Mouse (Mus musculus): ENCODE results near the gene Ppp1r36.

Ppp1r36 gene

DNA sequence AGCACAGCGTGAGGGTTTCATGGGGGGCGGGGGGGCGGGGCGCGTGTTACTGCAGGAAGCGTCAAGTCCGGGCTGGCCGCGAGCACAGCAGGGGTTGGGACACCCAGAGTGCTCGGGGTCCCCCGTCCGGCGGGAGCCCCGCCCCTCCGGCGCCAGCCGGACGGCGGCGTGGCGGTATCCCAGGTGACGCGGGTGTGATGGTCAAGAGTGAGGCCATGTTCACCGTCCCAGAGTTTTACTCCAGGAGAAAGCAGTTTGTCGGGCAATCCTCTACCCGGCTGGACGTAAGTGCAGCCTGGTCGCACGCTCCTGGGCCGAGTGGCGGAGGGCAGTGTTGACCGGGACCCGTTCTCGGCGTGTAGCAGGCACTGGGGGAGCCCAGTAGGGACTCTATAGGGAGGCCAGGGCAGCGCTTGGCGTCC, at the start of gene Ppp1r36:
TSS of gene Ppp1r36 (plus strand) at position 106 of the 422 bp plus-strand sequence.
- no peak for DNase-seq (ENCODE audit: low spot score in 2 of 2)

DNA sequence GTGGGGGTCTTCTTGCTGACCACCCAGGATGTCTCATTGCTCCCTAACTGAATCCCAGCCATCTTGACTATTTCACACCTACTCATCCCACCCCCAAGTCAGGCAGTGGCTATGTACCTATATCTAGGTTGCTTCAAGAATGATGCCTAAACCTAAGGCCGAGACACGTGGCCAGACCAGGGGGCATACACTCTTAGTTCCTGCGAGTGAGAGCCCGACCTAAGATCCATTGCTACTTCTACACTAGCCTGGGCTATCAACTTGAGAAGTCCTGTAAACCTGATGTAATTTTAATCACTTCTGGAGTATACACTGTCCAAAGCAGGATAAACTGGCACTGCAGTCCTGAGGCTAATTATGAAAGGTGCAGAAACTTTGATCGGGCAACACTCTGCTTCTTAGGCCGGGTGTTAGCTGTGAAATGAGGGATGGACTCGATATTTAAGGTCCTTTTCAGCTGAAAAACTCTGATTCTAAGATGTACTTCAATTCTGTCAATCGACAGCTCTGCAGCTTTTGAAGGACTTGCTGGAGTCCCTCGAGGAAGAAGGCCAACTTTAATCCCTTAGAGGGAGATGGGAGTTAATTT, 49.0 kb upstream of the Ppp1r36 start:
- no peak for DNase-seq (ENCODE audit: low spot score in 2 of 2)

DNA sequence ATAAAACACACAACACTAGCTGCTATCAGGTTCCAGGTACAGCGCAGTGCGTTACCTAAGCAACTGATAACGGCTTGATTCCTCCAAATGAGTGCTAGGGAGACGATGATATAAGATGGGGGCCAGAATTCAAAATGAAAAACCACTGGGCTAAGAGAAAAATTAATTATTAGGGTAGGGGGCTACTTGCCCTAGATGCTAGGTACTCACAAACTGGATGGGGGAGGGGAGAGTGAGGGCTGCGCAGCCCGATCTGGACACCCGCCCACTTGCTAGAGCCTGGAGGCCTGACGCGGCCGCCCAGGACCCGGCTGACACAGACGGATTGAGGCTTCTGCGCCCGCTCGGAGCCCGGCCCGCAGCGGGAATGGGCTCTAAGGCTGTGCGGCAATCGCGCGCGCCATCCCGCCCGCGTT, 48.5 kb upstream of the Ppp1r36 start:
- DNase-seq (ENCODE audit: low spot score in 2 of 2), result no peak

DNA sequence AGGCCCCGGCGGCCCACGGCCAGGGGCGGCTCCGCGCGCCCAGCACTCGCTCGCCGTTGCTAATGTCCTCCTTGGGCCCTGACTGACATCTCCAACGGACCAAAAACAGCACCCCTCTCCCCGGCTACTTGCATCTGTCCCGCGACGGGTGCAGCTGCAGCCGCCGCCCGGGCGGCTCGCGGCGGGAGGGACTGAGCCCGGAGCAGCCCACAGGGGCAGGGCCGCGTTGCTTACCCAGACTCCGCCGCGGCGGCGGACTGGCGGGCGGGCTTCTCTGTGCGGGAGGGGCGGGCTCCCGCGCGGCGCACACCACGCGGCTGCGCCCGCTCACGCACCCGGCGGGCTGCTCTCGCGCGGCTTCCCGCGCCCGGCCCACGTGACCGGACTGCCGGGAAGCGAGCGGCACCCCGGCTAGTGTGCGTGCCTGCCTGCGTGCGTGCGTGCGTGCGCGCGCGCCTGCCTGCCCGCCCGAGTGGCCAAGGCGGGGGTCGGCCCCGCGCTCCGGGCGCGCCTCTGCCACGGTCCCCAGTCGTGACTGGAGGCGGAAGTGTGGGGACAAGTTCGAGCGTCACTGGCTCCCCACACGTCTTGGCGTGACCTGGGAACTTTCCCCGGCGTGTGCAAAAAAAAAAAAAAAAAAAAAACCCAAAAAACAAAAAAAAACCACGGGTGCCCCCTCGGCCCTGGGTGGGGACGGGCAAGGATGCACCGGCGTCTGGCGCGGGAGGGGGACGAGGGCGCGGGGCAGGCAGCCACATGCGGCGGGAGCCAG, 47.9 kb upstream of the Ppp1r36 start, which contains the start of gene Zbtb25:
TSS of gene Zbtb25 (minus strand) at position 397 of the 772 bp plus-strand sequence.
- DNase-seq (ENCODE audit: low spot score in 2 of 2), result peak; percentile 85 to 87

DNA sequence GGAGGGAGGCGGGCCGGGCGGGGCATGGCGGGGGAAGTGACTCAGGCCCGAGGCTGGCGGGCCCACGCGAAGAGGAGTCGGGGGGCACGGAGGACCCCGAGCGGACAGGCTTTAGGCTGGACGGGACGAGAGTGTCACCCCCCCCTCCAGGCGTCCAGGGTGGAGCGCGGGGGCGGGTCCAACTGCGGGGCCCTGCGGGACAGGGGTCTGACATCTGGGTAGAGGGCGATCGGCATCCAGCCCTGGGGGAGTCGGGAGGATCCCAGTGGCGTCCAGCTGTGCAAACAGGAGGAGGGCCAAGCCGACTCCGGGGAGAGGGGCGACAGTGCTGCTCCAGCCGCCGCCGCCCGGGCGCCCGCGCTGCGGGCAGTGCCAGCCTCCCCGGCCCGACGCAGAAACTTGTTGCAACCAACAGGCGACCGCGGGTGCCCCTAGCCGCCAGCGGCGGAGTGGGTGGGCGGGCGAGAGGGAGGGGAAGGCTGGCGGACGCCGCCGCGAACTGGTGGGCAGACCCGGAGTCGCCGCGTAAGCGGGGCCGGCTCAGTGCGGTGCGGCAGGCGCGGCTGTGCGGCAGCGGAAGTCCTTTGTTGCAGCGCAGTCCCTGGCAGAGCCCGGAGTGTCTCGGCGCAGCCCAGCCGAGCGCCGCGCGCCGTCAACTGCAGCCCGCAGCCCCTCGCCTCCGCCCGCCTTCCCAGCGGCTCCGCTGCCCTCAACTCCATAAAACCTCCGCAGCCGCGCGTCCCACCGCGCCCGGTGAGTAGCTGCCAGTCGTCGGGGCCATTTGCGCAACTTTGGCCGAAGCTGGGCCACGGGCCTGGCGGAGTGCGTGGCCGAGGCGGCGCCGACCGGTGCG, 47.1 kb upstream of the Ppp1r36 start, which contains the start of gene Zbtb1:
TSS of gene Zbtb1 (plus strand) at position 289 of the 853 bp plus-strand sequence.
- DNase-seq (ENCODE audit: low spot score in 2 of 2), result peak in 1 of 2 experiments; percentile 82

DNA sequence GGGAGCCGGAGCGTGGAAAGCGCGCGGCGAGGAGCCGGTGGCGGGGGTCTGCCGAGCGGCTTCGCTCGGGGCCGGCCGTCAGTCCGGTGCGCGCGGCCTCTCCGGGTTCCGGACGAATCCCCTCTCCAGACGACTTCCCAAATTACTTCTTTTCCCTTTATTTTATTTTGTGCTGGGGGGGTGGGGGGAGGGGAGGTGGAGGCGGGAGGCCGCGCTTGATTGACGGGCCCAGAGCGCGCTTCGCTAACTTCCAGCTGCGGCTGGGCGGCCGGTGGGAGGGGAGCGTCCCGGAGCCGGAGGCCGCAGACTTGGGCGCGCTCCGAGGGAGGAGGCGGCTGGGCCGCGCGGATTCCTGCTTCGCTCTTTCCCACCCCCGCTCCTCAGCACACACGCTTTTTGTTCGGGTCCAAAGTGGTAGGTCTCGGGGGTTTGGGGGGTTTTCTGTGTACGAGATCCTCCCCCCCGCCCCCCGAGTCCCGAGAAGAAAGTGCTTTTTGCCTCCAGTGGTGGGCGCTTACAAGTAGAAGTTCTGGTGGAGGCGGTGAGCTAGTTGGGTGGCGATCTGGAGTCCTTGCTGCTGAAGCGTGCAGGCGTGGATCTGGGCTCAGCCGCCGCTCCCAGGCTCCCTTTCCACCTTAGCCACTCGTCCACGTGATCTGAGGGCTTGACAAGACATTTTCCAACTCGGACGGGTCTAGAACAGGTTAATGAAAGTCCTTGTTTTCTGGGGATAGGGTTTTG, 46.3 kb upstream of the Ppp1r36 start:
- DNase-seq (ENCODE audit: low spot score in 2 of 2), result peak in 1 of 2 experiments; percentile 45

DNA sequence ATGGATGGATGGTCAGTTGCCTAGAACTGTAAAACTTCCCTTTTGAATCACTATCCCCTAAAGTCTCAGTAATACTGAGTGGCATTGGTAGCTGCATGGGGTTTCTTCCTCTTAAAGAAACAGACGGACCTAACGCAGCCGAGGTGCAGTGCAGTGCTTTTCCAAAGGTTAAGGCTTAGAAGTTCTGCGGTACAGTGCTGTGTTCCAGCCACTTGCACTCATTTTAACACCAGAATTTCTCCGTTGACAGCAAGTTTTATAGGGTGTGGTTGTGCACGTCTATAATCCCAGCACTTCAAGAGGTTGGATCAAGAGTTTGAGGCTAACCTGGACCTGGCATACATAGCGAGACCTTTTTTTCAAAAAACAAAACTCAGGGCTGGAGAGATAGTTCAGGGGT, 45.3 kb upstream of the Ppp1r36 start:
- no peak for DNase-seq (ENCODE audit: low spot score in 2 of 2)

DNA sequence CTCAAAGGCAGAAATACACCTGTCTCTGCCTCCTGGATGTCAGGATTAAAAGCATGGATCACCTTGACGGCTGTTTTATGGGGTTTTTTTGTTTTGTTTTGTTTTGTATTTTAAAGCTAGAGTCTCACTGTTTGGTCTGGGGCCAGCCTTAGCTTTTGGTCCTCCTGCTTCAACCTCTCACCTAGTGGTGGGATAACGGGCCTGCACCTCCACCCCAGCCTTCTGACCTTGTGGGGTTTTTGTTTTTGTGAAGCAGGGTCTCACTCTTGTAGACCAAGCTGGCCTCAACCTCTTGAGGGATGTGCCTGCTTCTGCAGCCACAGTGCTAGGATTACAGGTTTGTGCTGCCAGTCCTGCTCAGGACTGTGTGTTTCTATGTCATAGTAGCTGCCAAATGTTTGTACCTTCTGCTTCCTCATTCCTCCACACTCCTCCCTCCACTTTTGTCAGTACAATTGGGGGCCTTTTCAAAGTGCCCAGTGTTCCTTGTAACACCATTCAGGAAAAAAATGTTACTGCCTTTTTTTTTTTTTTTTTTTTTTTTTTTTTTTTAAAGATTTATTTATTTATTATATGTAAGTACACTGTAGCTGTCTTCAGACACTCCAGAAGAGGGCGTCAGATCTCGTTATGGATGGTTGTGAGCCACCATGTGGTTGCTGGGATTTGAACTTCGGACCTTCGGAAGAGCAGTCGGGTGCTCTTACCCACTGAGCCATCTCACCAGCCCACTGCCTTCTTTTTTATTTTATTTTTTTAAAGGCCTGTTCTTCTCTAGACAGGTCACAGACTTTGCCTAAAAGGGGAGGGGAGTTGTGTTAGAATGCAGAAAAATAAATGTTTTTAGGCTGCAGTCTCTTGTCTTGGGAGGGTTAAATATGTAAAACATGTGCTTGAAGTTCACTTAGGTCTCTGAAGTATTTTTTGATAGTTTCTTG, 44.2 kb upstream of the Ppp1r36 start:
- DNase-seq (ENCODE audit: low spot score in 2 of 2), result no peak

DNA sequence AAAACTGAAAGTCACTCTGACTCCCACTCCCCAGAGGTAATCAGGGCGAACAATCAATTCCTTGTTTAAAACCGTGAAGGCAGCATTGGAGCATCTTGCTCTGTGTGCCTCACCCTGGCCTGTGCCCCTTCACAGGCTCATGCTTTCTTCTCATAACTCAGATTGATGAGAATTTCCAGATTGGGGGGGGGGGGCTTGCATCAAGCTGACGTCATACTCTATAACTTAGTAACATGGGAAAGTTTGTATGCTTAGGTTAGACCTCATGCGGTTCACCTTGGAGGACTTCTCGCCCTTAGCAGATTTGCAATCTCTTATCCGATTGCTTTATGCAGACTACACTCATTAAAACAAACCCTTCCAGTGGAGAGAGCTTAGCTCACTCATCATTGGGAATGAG, 43.3 kb upstream of the Ppp1r36 start:
- DNase-seq (ENCODE audit: low spot score in 2 of 2), result no peak

DNA sequence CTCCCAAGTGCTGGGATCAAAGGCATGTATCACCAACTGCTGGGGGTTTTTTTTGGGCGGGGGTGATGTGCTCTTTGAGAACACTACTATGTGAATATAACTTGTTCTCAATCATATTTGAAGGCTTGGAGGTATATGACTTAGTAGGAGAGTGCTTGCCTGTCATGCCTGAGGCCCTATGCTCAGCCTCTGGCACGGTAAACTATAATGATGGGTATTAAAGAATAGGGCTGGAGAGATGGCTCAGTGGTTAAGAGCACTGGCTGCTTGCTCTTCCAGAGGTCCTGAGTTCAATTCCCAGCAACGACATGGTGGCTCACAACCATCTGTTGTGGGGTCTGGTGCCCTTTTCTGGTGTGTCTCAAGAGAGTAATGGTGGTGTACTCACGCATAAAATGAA, 42.4 kb upstream of the Ppp1r36 start:
- DNase-seq (ENCODE audit: low spot score in 2 of 2), result no peak

DNA sequence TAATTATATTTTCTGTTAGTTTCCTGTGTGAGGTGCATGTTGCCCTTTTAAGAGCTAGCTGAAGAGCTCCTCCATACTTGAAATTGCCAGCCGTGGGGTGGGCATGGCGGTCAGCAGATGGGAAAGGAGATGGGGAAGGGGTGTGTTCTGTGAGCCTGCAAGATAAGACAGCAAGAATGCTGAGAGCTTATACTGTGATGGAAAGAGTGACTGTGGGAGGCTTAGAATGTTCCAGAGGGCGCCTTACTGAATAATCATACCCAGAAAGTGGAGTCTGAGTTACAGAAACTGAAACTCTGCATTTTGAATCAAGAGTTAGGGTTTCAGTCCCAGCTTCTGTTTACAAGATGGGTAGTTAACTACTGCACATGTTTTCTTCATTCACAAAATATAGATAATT, 41.8 kb upstream of the Ppp1r36 start:
- DNase-seq (ENCODE audit: low spot score in 2 of 2), result no peak

DNA sequence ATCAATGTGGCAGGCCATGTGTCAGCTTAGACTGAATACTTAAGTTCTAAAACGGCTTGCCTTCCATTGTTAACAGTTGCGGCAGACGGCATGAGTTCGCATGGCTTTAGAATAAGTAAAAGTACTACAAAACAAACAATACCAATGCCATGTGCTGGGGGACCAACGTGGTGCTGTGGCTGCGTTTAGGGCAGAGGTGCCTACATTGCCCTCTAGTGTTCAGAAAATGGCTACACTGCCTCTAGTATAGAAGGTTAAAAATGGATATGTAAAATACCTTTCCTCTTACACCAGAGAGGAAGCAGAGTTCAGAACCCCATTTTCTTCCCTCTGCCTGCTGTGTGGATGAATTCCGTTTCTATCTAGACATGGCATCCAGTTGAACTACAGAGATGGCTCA, 40.7 kb upstream of the Ppp1r36 start:
- DNase-seq (ENCODE audit: low spot score in 2 of 2), result no peak

DNA sequence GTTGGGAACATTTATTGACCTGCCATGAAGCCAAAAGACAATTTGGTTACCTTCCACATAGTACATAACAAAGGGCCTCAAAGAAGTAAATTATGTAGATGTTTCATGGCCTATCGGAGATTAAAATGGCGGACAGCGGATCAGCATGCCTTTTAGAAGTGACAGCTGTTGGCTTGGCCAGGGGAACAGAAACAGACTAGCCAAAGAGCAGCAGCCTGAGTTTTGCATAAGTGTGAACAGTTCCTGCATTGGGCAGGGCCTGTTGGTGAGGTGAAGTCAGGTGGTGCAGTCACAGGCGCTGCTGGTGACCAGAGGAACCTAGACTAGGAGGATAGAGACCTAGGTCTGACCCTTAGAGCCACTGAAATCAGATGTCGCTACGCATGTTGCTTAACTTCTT, 40.3 kb upstream of the Ppp1r36 start:
- no peak for DNase-seq (ENCODE audit: low spot score in 2 of 2)

DNA sequence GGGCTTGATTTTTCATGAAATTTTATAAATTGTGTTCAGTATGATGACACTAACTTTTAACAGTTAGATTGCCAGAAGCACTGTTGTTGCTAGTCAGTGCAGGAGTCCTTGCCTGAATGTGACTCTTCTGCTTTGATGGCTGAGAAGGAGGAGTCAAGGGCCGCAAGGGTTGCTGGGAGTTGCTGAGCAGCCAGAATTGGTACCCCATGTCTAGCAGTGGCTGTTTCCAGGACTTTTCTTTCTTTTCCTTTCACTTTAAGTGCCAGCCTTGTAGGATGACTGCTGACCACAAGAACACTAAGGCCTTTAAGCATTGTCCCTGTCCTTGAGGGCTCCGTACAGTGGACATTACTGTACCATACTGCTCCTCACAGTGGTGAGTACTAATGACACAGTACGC, 39.6 kb upstream of the Ppp1r36 start:
- DNase-seq (ENCODE audit: low spot score in 2 of 2), result no peak

DNA sequence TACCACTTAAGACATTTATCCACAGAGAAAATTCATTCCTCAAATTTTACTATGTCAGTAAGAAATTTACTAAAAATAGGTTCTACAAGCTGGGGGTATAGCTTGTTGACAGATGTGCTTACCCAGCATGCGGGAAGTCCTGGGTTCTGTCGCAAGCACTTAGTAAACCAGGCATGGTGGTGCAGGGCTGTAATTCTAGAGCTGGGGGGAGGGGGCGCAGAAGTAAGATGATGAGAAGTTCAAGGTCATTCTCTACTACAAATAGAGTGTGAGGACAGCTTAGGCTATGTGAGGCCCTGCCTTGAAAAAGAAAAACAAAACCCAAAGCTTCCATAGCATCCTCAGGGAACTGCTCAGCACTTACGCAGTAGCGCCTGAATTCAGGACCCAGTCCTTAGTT, 38.8 kb upstream of the Ppp1r36 start:
- DNase-seq (ENCODE audit: low spot score in 2 of 2), result no peak

DNA sequence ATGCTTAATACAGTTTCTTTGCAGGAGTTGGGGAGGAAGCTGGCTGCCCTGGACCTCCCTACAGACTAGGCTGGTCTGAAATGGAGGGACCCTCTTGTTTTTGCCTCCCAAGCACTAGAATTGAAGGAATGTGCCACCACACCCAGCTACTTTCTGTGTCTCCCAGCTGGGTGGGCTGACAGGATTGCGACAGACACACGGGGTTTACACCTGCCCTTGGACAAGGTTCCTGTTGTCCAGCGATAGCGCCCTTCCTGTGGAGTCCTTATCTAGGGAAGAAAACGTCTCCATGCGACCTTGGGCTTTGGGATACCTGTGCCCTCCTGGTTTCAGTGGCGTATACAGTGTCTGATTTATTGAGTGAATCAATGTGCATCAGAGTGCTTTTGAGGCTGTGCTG, 37.2 kb upstream of the Ppp1r36 start:
- no peak for DNase-seq (ENCODE audit: low spot score in 2 of 2)

DNA sequence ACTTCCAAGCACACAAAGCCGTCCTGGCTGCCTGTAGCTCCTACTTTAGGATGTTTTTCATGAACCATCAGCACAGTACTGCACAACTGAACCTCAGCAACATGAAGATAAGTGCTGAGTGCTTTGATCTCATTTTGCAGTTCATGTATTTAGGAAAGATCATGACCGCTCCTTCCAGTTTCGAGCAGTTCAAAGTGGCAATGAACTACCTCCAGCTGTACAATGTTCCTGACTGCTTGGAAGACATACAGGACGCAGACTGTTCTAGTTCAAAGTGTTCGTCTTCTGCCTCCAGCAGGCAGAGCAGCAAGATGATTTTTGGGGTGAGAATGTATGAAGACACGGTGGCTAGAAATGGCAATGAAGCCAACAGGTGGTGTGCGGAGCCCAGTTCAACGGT, 32.0 kb upstream of the Ppp1r36 start:
- DNase-seq (ENCODE audit: low spot score in 2 of 2), result no peak

DNA sequence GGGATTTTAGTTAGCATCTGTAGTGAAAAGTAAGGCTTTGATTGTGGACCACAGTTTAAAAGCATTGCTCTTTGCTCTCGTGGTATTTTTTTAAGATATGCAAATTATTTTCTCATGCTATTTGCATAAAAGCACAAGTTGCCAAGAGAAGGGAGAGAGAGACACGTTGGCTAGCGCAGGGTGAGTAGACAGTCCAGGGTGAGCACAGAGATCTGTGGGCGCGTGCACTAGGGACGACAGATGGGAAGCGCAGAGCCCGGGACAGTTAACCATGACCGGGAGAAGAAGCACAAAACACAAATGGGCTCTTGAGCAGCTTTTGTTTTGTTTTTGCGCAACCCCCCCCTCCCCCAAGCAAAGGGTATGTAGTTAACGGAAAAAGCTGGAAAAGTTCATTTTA, 28.5 kb upstream of the Ppp1r36 start:
- no peak for DNase-seq (ENCODE audit: low spot score in 2 of 2)

DNA sequence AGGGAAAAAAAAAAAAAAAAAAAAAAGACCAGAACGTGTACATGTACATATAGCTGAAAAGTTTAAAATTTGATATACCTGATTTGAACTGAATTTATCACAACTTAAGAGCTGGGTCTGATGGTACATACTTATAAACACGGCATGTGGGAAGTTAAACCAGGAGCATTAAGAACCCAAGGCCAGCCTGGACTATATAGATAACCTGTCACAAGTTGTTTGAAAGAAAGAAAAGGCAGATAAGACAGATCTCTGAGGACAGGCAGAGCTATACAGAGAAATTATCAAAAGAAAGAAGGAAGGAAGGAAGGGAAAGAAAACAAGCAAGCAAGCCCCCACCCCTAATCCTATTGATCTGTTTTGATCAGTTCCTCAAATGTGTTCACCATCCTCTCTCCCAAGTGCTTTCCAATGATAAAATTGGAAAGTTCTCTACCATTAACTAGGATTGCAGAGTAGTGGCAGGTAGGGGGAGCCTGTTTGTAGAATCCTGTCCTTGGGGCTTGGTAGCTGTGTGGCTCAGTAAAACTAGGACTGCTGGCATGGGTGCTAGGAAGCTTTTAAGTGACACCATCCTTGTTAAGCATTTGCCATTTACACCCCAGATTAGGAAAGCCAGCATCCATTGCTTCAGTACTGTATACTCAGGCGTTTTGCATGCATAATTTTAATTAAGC, 25.6 kb upstream of the Ppp1r36 start:
- no peak for DNase-seq (ENCODE audit: low spot score in 2 of 2)

DNA sequence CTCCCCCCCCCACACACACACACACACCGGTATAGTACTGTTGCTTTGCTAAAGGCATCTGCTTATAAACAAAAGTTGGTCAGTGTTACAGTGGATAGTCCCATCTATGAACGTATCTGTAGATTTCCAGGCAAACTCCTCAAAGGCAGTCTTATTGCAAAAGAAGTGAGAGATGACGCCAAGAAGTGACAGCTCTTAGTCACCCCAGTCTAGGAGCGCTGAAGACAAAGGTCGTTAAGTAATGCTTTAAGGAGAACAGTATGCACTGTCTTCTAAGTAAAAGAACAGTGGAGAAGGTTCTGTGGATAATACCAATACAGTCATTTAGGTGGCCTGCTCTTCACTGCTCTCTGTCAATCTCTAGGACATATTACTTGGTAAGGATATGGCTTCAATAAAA, 24.4 kb upstream of the Ppp1r36 start:
- no peak for DNase-seq (ENCODE audit: low spot score in 2 of 2)
